Mouse (Mus musculus): ENCODE measurements around the gene Hspa4. TPM values are rescaled to one million over a fixed set of nuclear protein-coding genes. Genes with fewer than 3 reads are reported as not detected.

Hspa4 gene
- polyA plus RNA-seq, 1 experiment from 2014 or later: 58.7 TPM

- H3K4me3 ChIP-seq (replicated peaks): no peak overlapping the region
- H3K4me1 ChIP-seq (replicated peaks): no peaks in the 10 kb centered on the region
- ATAC-seq: no peak
- WGBS: 43% methylated on average over 11 of the region's 11 CpGs
- H3K27me3 ChIP-seq: no peaks in the 10 kb centered on the region
- no peak overlapping the region for H3K9ac ChIP-seq (replicated peaks)
- H3K27ac ChIP-seq: no peak overlapping the region
- no peak overlapping the region for H3K4me2 ChIP-seq (replicated peaks)
- H3K36me3 ChIP-seq: no peaks in the 10 kb centered on the region
- no peaks in the 10 kb centered on the region for H3K9me3 ChIP-seq
Observed at GRCm38 (mm10) chr11:53243199-53243598, 57.1 kb downstream of the Hspa4 start.

- Histone ChIP-seq H3K4me1 (replicated peaks) (no peaks in the 10 kb centered on the region), H3K9ac (replicated peaks) (no peak overlapping the region), H3K36me3 (no peaks in the 10 kb centered on the region), H3K4me2 (replicated peaks) (no peak overlapping the region), H3K9me3 (no peaks in the 10 kb centered on the region), H3K4me3 (replicated peaks) (no peak overlapping the region), H3K27ac (no peak overlapping the region), H3K27me3 (no peaks in the 10 kb centered on the region)
- ATAC-seq: no peak
- 89% methylated on average over 9 of the region's 9 CpGs for WGBS
Observed at GRCm38 (mm10) chr11:53233590-53233989, 66.7 kb downstream of the Hspa4 start.

GRCm38 (mm10) chr11:53231836-53232235 is 68.4 kb downstream of the Hspa4 start:
- no peaks in the 10 kb centered on the region for H3K36me3 ChIP-seq
- H3K4me3 ChIP-seq (replicated peaks): no peak overlapping the region
- no peak overlapping the region for H3K4me2 ChIP-seq (replicated peaks)
- ATAC-seq: no peak
- H3K27me3 ChIP-seq: no peaks in the 10 kb centered on the region
- no peak overlapping the region for H3K9ac ChIP-seq (replicated peaks)
- no peaks in the 10 kb centered on the region for H3K4me1 ChIP-seq (replicated peaks)
- 78% methylated on average over 5 of the region's 5 CpGs for WGBS
- no peak overlapping the region for H3K27ac ChIP-seq
- H3K9me3 ChIP-seq: no peaks in the 10 kb centered on the region

GRCm38 (mm10) chr11:53229011-53229410 is 71.2 kb downstream of the Hspa4 start:
- Histone ChIP-seq H3K27ac (no peak overlapping the region), H3K27me3 (no peaks in the 10 kb centered on the region), H3K36me3 (no peaks in the 10 kb centered on the region), H3K4me3 (replicated peaks) (no peak overlapping the region), H3K9ac (replicated peaks) (no peak overlapping the region), H3K9me3 (peaks cover 3% of the 10 kb centered on the region; the same call in 1 of the 2 replicates), H3K4me2 (replicated peaks) (no peak overlapping the region), H3K4me1 (replicated peaks) (no peaks in the 10 kb centered on the region)
- 82% methylated on average over 3 of the region's 3 CpGs for WGBS
- ATAC-seq: no peak

GRCm38 (mm10) chr11:53210876-53211275 is 89.4 kb downstream of the Hspa4 start:
- no peaks in the 10 kb centered on the region for H3K4me1 ChIP-seq (replicated peaks)

More at GRCm38 (mm10) chr11:53210876-53211275, 89.4 kb downstream of the Hspa4 start:
- ATAC-seq: no peak
- H3K9ac ChIP-seq (replicated peaks): no peak overlapping the region
- H3K27me3 ChIP-seq: no peaks in the 10 kb centered on the region
- 73% methylated on average over 9 of the region's 9 CpGs for WGBS
- H3K36me3 ChIP-seq: no peaks in the 10 kb centered on the region
- H3K27ac ChIP-seq: no peak overlapping the region
- no peak overlapping the region for H3K4me2 ChIP-seq (replicated peaks)
- no peaks in the 10 kb centered on the region for H3K9me3 ChIP-seq
- no peak overlapping the region for H3K4me3 ChIP-seq (replicated peaks)

Other genes starting within 250 kb of the Hspa4 start
- 17.0 and 17.6 TPM in 2 replicates for gene Zcchc10, start 24.2 kb upstream of the Hspa4 start, polyA plus RNA-seq (2015; fragmentation: Nextera tagmentation; extraction: Ambion mirVana)
- gene Aff4, start 50.4 kb upstream of the Hspa4 start, polyA plus RNA-seq (2015; fragmentation: Nextera tagmentation; extraction: Ambion mirVana): 66.4 and 81.6 TPM in 2 replicates
- not detected in 2 replicates for gene Leap2, start 122.7 kb upstream of the Hspa4 start, polyA plus RNA-seq (2015; fragmentation: Nextera tagmentation; extraction: Ambion mirVana)
- gene Uqcrq, start 130.4 kb upstream of the Hspa4 start, polyA plus RNA-seq (2015; fragmentation: Nextera tagmentation; extraction: Ambion mirVana): 644 and 672 TPM in 2 replicates
- 3.3 and 3.7 TPM in 2 replicates for gene Gdf9, start 130.6 kb upstream of the Hspa4 start, polyA plus RNA-seq (2015; fragmentation: Nextera tagmentation; extraction: Ambion mirVana)
- not detected in 2 replicates for gene Gm10447, start 156.7 kb upstream of the Hspa4 start, polyA plus RNA-seq (2015; fragmentation: Nextera tagmentation; extraction: Ambion mirVana)
- 1.8 and 2.2 TPM in 2 replicates for gene Shroom1, start 156.7 kb upstream of the Hspa4 start, polyA plus RNA-seq (2015; fragmentation: Nextera tagmentation; extraction: Ambion mirVana)
- not detected in 2 replicates for gene Gm9837, start 170.0 kb upstream of the Hspa4 start, polyA plus RNA-seq (2015; fragmentation: Nextera tagmentation; extraction: Ambion mirVana)
- not detected in 2 replicates for gene Gm9945, start 179.7 kb upstream of the Hspa4 start, polyA plus RNA-seq (2015; fragmentation: Nextera tagmentation; extraction: Ambion mirVana)
- 0.31 and 0.42 TPM in 2 replicates for gene Sowaha, start 179.8 kb upstream of the Hspa4 start, polyA plus RNA-seq (2015; fragmentation: Nextera tagmentation; extraction: Ambion mirVana)
- 11.0 and 12.7 TPM in 2 replicates for gene Sept8, start 218.8 kb upstream of the Hspa4 start, polyA plus RNA-seq (2015; fragmentation: Nextera tagmentation; extraction: Ambion mirVana)